Mouse (Mus musculus): ENCODE data around the gene Gm49396. TPM values are rescaled to one million over a fixed set of nuclear protein-coding genes. Genes with fewer than 3 reads are reported as not detected.

Gene Gm49396
- 15.0 and 17.0 TPM in 2 replicates for polyA plus RNA-seq (2015; fragmentation: Nextera tagmentation; extraction: Ambion mirVana)

DNA sequence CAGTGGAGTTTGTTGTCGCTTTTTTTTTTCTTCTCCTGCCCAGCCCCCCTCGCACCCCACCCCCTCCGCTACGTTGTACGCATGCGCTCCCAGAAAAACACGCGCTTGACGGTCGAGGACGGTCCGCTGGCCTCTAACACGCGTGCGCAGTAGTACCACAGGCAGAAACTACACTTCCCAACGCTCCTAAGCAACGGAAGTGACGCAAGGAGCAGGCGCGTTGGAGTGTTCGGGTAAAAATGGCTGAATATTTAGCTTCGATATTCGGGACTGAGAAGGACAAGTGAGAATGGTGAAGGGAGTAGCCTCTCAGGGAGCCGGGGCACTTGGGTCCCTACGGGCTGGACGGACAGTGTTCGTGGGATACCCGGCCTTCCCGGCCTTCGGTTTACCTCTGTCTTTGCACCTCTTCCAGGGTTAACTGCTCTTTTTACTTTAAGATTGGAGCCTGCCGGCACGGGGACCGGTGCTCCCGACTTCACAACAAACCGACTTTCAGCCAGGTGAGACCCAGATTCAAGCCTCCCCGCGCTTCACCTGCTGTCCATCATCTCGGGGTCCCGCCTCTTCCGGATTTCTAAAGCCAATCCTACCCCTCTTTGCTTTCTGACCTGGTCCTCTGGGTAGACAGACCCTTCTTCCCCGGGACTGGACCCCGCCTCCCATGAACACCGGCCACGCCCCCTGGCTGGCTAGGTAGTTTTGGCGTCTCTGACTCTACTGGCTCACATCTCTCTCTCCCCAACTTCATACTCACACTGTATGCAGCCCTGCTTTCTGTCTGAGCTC lies at the start of gene Gm49396, which contains the start of the genes U2af1l4 and Psenen:
Gm49396 (plus strand) TSS at position 228 of the 789 bp plus-strand sequence.
U2af1l4 (plus strand) TSS at position 185 of the 789 bp plus-strand sequence.
Psenen (minus strand) TSS at position 511 of the 789 bp plus-strand sequence.
- H3K9ac ChIP-seq, result peak within 1 kb of the TSS; percentile 73
- peaks cover 42% of the 10 kb centered on the region for H3K36me3 ChIP-seq
- no peaks in the 10 kb centered on the region for H3K27me3 ChIP-seq
- under 1% methylated on average over 45 of the region's 45 CpGs for WGBS
- ATAC-seq (replicated peaks; ENCODE audit: low FRiP score), result peak; percentile 91
- peak within 1 kb of the TSS; percentile 79 for H3K4me2 ChIP-seq
- H3K27ac ChIP-seq, result peak within 1 kb of the TSS; percentile 97
- peaks cover 37% of the 10 kb centered on the region for H3K4me1 ChIP-seq
- no peaks in the 10 kb centered on the region for H3K9me3 ChIP-seq (replicated peaks)
- peak within 1 kb of the TSS; percentile 80 for H3K4me3 ChIP-seq (replicated peaks)

DNA sequence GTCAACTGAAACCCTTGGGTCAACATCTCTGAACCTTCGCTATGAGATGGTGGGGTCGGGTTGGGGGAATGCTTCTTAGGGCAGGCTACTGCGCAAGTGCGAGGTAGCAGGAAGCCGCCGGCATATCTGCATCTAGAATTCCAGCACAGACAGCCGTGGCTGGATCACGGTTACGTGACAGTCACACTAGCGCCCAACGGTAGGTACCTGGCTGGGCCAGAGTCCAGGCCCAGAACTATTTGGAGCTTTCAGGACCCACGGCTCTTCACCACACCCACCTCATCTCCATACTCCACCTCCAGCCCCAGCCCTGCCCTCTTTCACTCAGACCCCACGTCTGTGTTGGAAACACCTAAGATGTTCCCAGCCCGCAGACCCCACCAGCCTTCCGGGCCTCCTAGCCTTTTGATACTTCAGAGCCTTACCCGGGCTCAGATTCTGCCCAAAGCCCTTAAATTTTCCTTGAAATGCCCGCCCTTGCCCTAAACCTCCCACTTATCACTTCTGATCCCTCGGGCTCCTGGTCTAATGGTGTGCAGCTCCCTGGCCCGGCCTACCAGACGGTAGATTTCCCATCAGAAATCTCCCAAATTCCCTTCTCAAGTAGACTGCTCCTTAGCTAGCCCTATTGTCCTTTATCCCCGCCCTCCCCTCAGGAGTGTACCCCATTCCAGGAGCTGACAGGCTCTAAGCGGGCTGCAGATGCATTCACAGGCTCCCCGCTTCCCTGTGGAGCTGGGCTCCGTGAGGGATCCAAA lies 48.0 kb upstream of the Gm49396 start:
- WGBS, result 61% methylated on average over 24 of the region's 24 CpGs
- H3K27me3 ChIP-seq, result no peaks in the 10 kb centered on the region
- no peak overlapping the region for H3K27ac ChIP-seq
- peaks cover 5% of the 10 kb centered on the region for H3K4me1 ChIP-seq
- H3K4me3 ChIP-seq (replicated peaks), result no peak overlapping the region
- H3K9ac ChIP-seq, result no peak overlapping the region
- H3K9me3 ChIP-seq (replicated peaks), result no peaks in the 10 kb centered on the region
- H3K36me3 ChIP-seq, result no peaks in the 10 kb centered on the region
- no peak for ATAC-seq (replicated peaks; ENCODE audit: low FRiP score)
- no peak overlapping the region for H3K4me2 ChIP-seq

GRCm38 (mm10) chr7:30518325-30518724 lies 44.8 kb upstream of the Gm49396 start:
- Histone ChIP-seq H3K27ac (no peak overlapping the region), H3K4me2 (no peak overlapping the region)
- 49% methylated on average over 8 of the region's 8 CpGs for WGBS

DNA sequence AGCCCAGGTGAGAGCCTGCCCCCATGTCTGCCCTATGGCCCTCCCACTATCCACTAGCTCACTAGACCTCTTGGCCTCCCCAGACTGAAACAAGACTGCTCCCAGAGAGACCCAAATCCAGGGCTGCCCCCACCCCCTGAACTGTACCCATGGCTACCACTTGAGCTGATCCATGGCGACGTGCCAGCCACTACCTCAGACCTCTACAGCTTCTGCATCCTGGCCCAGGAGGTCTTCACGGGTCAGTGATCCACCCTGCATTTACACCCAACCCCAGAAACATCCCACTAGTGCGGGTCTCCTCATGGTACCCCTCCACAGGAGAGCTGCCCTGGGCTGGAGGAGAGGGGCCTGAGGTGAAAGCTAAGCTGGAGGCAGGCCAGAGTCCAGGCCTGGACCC lies 42.7 kb upstream of the Gm49396 start:
- H3K27ac ChIP-seq, result no peak overlapping the region
- H3K4me3 ChIP-seq (replicated peaks), result no peak overlapping the region
- no peak overlapping the region for H3K9ac ChIP-seq
- H3K27me3 ChIP-seq, result no peaks in the 10 kb centered on the region
- H3K4me2 ChIP-seq, result no peak overlapping the region
- peaks cover 27% of the 10 kb centered on the region for H3K36me3 ChIP-seq
- no peaks in the 10 kb centered on the region for H3K9me3 ChIP-seq (replicated peaks)
- 0 out of 2 replicates have a peak, but pooled peaks have one; percentile 19 for ATAC-seq (replicated peaks; ENCODE audit: low FRiP score)
- WGBS, result 47% methylated on average over 4 of the region's 4 CpGs
- peaks cover 46% of the 10 kb centered on the region for H3K4me1 ChIP-seq

More at GRCm38 (mm10) chr7:30518325-30518724, 44.8 kb upstream of the Gm49396 start:
- no peak for ATAC-seq (replicated peaks; ENCODE audit: low FRiP score)
- H3K9me3 ChIP-seq (replicated peaks), result no peaks in the 10 kb centered on the region
- H3K36me3 ChIP-seq, result peaks cover 7% of the 10 kb centered on the region
- no peak overlapping the region for H3K4me3 ChIP-seq (replicated peaks)
- no peaks in the 10 kb centered on the region for H3K27me3 ChIP-seq
- H3K9ac ChIP-seq, result no peak overlapping the region
- peaks cover 36% of the 10 kb centered on the region for H3K4me1 ChIP-seq

DNA sequence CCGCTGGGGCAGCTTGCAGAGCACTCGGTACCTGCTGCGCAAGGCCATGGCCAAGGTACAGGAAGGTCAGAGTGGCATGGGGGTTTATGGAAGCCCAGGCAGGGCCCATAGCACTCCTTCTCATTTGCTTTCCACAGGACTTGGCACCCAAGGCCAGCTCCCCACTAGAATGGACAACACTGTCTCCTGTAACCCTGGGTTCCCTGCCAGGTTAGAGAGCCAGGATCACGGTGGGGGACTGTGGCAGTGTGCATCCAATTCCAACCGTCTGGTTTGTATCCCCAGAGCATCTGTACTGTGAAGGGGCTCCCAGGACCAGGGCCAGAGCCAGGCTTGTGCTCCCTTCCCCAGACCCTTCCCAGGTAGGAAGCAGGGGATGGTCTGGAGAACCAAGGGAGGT lies 42.3 kb upstream of the Gm49396 start:
- no peak for ATAC-seq (replicated peaks; ENCODE audit: low FRiP score)
- Histone ChIP-seq H3K4me1 (peaks cover 49% of the 10 kb centered on the region), H3K4me2 (no peak overlapping the region), H3K4me3 (replicated peaks) (no peak overlapping the region), H3K27ac (no peak overlapping the region), H3K27me3 (no peaks in the 10 kb centered on the region), H3K36me3 (peaks cover 32% of the 10 kb centered on the region), H3K9ac (no peak overlapping the region), H3K9me3 (replicated peaks) (no peaks in the 10 kb centered on the region)
- WGBS, result 81% methylated on average over 5 of the region's 5 CpGs

- Histone ChIP-seq H3K27me3 (no peaks in the 10 kb centered on the region), H3K4me3 (replicated peaks) (no peak overlapping the region), H3K27ac (peak overlapping the region; percentile 41; the same call in 1 of the 2 replicates), H3K4me1 (peaks cover 63% of the 10 kb centered on the region), H3K9ac (no peak overlapping the region), H3K36me3 (peaks cover 44% of the 10 kb centered on the region), H3K4me2 (no peak overlapping the region), H3K9me3 (replicated peaks) (no peaks in the 10 kb centered on the region)
- ATAC-seq (replicated peaks; ENCODE audit: low FRiP score), result peak; percentile 22
- 63% methylated on average over 10 of the region's 10 CpGs for WGBS
Measured at GRCm38 (mm10) chr7:30522871-30523270, 40.3 kb upstream of the Gm49396 start.

GRCm38 (mm10) chr7:30524487-30524886 lies 38.7 kb upstream of the Gm49396 start:
- WGBS, result 91% methylated on average over 6 of the region's 6 CpGs
- ATAC-seq (replicated peaks; ENCODE audit: low FRiP score), result no peak

DNA sequence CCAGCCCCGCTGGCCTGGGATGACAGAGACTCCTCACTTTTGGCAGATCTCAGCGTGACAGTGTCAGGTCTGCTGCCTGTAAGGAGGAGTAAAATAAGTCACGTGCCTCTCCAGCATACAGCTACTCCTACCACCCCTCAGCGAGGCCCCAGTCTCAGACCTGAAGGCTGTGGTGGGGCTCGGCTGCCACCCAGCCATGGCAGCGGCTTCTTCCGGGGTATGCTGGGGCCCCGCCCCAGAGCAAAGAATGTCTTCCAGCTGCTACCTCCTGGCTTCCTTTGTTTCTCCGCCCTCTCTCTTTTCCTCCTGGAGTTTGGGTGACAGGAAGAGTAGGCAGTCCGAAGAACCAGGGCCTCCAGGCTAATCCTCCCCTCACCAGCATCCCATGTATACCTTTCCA lies 37.2 kb upstream of the Gm49396 start:
- Histone ChIP-seq H3K9me3 (replicated peaks) (no peaks in the 10 kb centered on the region), H3K4me3 (replicated peaks) (peak overlapping the region; percentile 10; the same call in 1 of the 2 replicates), H3K4me1 (peaks cover 53% of the 10 kb centered on the region), H3K4me2 (peak overlapping the region; percentile 49), H3K9ac (no peak overlapping the region), H3K27ac (peak overlapping the region; percentile 79), H3K36me3 (peaks cover 75% of the 10 kb centered on the region), H3K27me3 (no peaks in the 10 kb centered on the region)
- peak; percentile 49 for ATAC-seq (replicated peaks; ENCODE audit: low FRiP score)
- WGBS, result 25% methylated on average over 10 of the region's 10 CpGs

More at GRCm38 (mm10) chr7:30524487-30524886, 38.7 kb upstream of the Gm49396 start:
- no peaks in the 10 kb centered on the region for H3K27me3 ChIP-seq
- peaks cover 60% of the 10 kb centered on the region for H3K36me3 ChIP-seq
- H3K4me2 ChIP-seq, result no peak overlapping the region
- no peaks in the 10 kb centered on the region for H3K9me3 ChIP-seq (replicated peaks)
- no peak overlapping the region for H3K9ac ChIP-seq
- H3K27ac ChIP-seq, result no peak overlapping the region
- no peak overlapping the region for H3K4me3 ChIP-seq (replicated peaks)
- H3K4me1 ChIP-seq, result peaks cover 65% of the 10 kb centered on the region

GRCm38 (mm10) chr7:30526399-30526798 lies 36.7 kb upstream of the Gm49396 start:
- Histone ChIP-seq H3K4me3 (replicated peaks) (peak overlapping the region; percentile 10; the same call in 1 of the 2 replicates), H3K27ac (peak overlapping the region; percentile 79), H3K27me3 (no peaks in the 10 kb centered on the region), H3K36me3 (peaks cover 79% of the 10 kb centered on the region), H3K4me1 (peaks cover 48% of the 10 kb centered on the region), H3K9ac (no peak overlapping the region), H3K9me3 (replicated peaks) (no peaks in the 10 kb centered on the region), H3K4me2 (peak overlapping the region; percentile 49)
- ATAC-seq (replicated peaks; ENCODE audit: low FRiP score), result peak; percentile 13; the same call in 1 of the 2 replicates
- WGBS, result 19% methylated on average over 17 of the region's 17 CpGs

- H3K4me1 ChIP-seq, result peaks cover 43% of the 10 kb centered on the region
- peak overlapping the region; percentile 79; the same call in 1 of the 2 replicates for H3K27ac ChIP-seq
- peaks cover 85% of the 10 kb centered on the region for H3K36me3 ChIP-seq
- no peak overlapping the region for H3K9ac ChIP-seq
- no peak for ATAC-seq (replicated peaks; ENCODE audit: low FRiP score)
- H3K4me2 ChIP-seq, result peak overlapping the region; percentile 49
- no peaks in the 10 kb centered on the region for H3K27me3 ChIP-seq
- H3K4me3 ChIP-seq (replicated peaks), result peak overlapping the region; percentile 10; the same call in 1 of the 2 replicates
- no peaks in the 10 kb centered on the region for H3K9me3 ChIP-seq (replicated peaks)
- 73% methylated on average over 14 of the region's 14 CpGs for WGBS
Measured at GRCm38 (mm10) chr7:30526981-30527380, 36.2 kb upstream of the Gm49396 start.

DNA sequence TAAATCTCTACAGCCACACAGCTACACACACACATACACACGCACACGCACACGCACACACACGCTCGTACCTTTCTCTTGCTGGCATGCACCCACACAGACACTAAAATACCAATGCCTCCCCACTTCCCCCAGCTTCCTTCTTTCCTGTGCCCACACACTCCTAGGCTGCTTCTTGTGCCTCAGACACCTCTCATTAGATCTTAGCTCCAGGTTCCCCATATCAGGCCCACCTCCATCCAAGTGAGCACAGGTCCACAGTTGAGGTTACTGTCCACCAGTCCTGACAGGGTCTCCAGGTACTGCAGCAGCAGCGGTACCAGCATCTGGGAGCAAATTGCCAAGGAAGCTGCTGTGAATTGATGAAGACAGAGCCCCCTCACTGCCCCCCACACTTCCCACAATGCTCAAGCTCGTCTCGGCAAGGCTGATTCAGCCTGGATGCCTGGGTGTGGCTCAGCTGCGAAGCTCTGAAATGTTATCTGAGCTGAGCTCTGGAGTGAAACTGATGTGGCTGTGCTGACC lies 31.8 kb upstream of the Gm49396 start:
- WGBS, result 81% methylated on average over 9 of the region's 9 CpGs
- Histone ChIP-seq H3K9ac (no peak overlapping the region), H3K4me2 (no peak overlapping the region), H3K36me3 (peaks cover 62% of the 10 kb centered on the region), H3K27ac (no peak overlapping the region), H3K4me3 (replicated peaks) (no peak overlapping the region), H3K27me3 (no peaks in the 10 kb centered on the region), H3K4me1 (peaks cover 40% of the 10 kb centered on the region), H3K9me3 (replicated peaks) (no peaks in the 10 kb centered on the region)
- no peak for ATAC-seq (replicated peaks; ENCODE audit: low FRiP score)
